Mouse (Mus musculus) sigmoid colon, adult 10 weeks (tissue): ENCODE data around the gene Fgfr1op2. TPM values are rescaled to one million over a fixed set of nuclear protein-coding genes. Genes with fewer than 3 reads are reported as not detected.

Experiments used
- polyA plus RNA-seq: library from polyadenylated mRNA; stranded (reverse); fragments of 350-450 nt; fragmentation: Illumina TruSeq; extraction: RNeasy Lipid Tissue Mini Kit (QIAGEN cat#74804); gene quantifications from one replicate; pipeline ENCODE4 v1.2.3, GENCODE M21; 2014; ENCODE audit warnings: low read depth, low replicate concordance

The Fgfr1op2 gene
- 260 TPM for polyA plus RNA-seq

GRCm38 (mm10) chr6:146576903-146577302 is at the start of gene Fgfr1op2:
Gene Fgfr1op2 (plus strand): TSS chr6:146577203.

GRCm38 (mm10) chr6:146577310-146578109 is 507 bp downstream of the Fgfr1op2 start, which contains the start of gene Ints13:
Gene Ints13 (minus strand): TSS chr6:146577835.

GRCm38 (mm10) chr6:146642276-146643183 is 65.5 kb downstream of the Fgfr1op2 start, which contains the start of the genes Med21 and Tm7sf3:
Gene Med21 (plus strand): TSS chr6:146642547.
Gene Tm7sf3 (minus strand): TSS chr6:146642824.

Other genes starting within 250 kb of the Fgfr1op2 start
- 9.1 TPM for gene Itpr2, start 75.0 kb upstream of the Fgfr1op2 start, polyA plus RNA-seq
- gene Ints13, start 632 bp downstream of the Fgfr1op2 start, polyA plus RNA-seq, result 100 TPM
- 207 TPM for gene Med21, start 65.3 kb downstream of the Fgfr1op2 start, polyA plus RNA-seq
- gene Tm7sf3, start 65.6 kb downstream of the Fgfr1op2 start, polyA plus RNA-seq, result 44.1 TPM
- gene Stk38l, start 147.8 kb downstream of the Fgfr1op2 start, polyA plus RNA-seq, result 96.8 TPM
- 4.5 TPM for gene Arntl2, start 218.9 kb downstream of the Fgfr1op2 start, polyA plus RNA-seq